Mouse (Mus musculus) liver, postnatal 0 days (tissue): Measurements from ENCODE around the gene Awat1. TPM values are rescaled to one million over a fixed set of nuclear protein-coding genes. Genes with fewer than 3 reads are reported as not detected.

Experiments used
- ATAC-seq: fragments of 200-750 bp; cut with Nextera tagmentation; 2 replicates; pipeline ENCODE4 v1.8.0; 2017; ENCODE audit warnings: mild to moderate bottlenecking, moderate library complexity
- DNase-seq: peaks from one replicate; pipeline ENCODE4 v3.0.0-alpha.2; 2016
- H3K27ac ChIP-seq: fragments of 300-500 bp; sonication (generic); 2 replicates; pipeline ENCODE4 v1.5.1; 2014; ENCODE audit warnings: antibody characterized with exemption, moderate library complexity, mild to moderate bottlenecking, low read depth
- H3K27me3 ChIP-seq: fragments of 300-500 bp; sonication (generic); 2 replicates; pipeline ENCODE4 v1.6.1; 2014; ENCODE audit warnings: low read length, control low read depth, mixed read lengths; ENCODE audit not compliant: insufficient read depth
- H3K36me3 ChIP-seq: fragments of 300-500 bp; sonication (generic); replicated peaks from 2 replicates; pipeline ENCODE4 v1.6.1; 2014; ENCODE audit warnings: mild to moderate bottlenecking, control low read depth, low read length, moderate library complexity, mixed read lengths; ENCODE audit not compliant: insufficient read depth
- H3K4me1 ChIP-seq: fragments of 300-500 bp; sonication (generic); 2 replicates; pipeline ENCODE4 v1.6.1; 2014; ENCODE audit warnings: antibody characterized with exemption, mild to moderate bottlenecking, control low read depth; ENCODE audit not compliant: insufficient read depth
- H3K4me2 ChIP-seq: fragments of 300-500 bp; sonication (generic); 2 replicates; pipeline ENCODE4 v1.6.1; 2014; ENCODE audit warnings: low read depth, mild to moderate bottlenecking, low read length, moderate library complexity, mixed read lengths
- H3K4me3 ChIP-seq: fragments of 300-500 bp; sonication (generic); 2 replicates; pipeline ENCODE4 v1.5.1; 2014; ENCODE audit warnings: low read depth, low read length
- H3K9ac ChIP-seq: fragments of 300-500 bp; sonication (generic); replicated peaks from 2 replicates; pipeline ENCODE4 v1.6.1; 2014; ENCODE audit warnings: mild to moderate bottlenecking, moderate library complexity
- H3K9me3 ChIP-seq: fragments of 300-500 bp; sonication (generic); 2 replicates; pipeline ENCODE4 v1.6.1; 2016; ENCODE audit warnings: mild to moderate bottlenecking, control low read depth, low read length, mixed read lengths
- CTCF ChIP-seq: sonication (generic); IDR thresholded peaks from 2 replicates; pipeline ENCODE4 v1.5.1; 2016; ENCODE audit warnings: antibody characterized with exemption, low read depth
- EP300 ChIP-seq: IDR thresholded peaks from 2 replicates; pipeline ENCODE4 v1.6.1; 2016; ENCODE audit warnings: antibody characterized with exemption, low read depth, mild to moderate bottlenecking
- WGBS: fragments of 180-500 bp; shearing (Covaris S2); extraction: QIAGEN DNeasy Blood & Tissue Kit; methylation state at CpG from one replicate; pipeline ENCODE4 v1.1.7; 2014; ENCODE audit not compliant: insufficient replicate concordance; 5-methylcytosine and 5-hydroxymethylcytosine counted together
- polyA plus RNA-seq: library from polyadenylated mRNA; unstranded; fragments of >200 nt; fragmentation: Nextera tagmentation; extraction: Ambion mirVana; gene quantifications from 2 replicates; pipeline ENCODE4 v1.2.1, GENCODE M21; 2015

Gene Awat1
- not detected in 2 replicates for polyA plus RNA-seq

GRCm38 (mm10) chrX:100571951-100572350 is at the start of gene Awat1:
Gene Awat1, plus strand, starts transcription at chrX:100572251.
- no peaks in the 10 kb centered on the region for H3K9me3 ChIP-seq
- WGBS, result 75% methylated on average over 1 of the region's 1 CpGs
- H3K4me2 ChIP-seq, result no peak within 1 kb of the TSS
- DNase-seq, result no peak
- no peaks in the 10 kb centered on the region for H3K4me1 ChIP-seq
- ATAC-seq, result no peak
- TF ChIP-seq EP300 (no peak), CTCF (no peak)
- peaks cover 4% of the 10 kb centered on the region; the same call in 1 of the 2 replicates for H3K27me3 ChIP-seq
- no peak within 1 kb of the TSS for H3K4me3 ChIP-seq
- no peak within 1 kb of the TSS for H3K27ac ChIP-seq
- no peak within 1 kb of the TSS for H3K9ac ChIP-seq
- H3K36me3 ChIP-seq, result no peaks in the 10 kb centered on the region

- no peak for DNase-seq
- H3K9ac ChIP-seq, result no peak within 1 kb of the TSS
- 61% methylated on average over 4 of the region's 4 CpGs for WGBS
- no peak within 1 kb of the TSS for H3K4me2 ChIP-seq
- H3K9me3 ChIP-seq, result no peaks in the 10 kb centered on the region
- H3K27me3 ChIP-seq, result peaks cover 3% of the 10 kb centered on the region; the same call in 1 of the 2 replicates
- ATAC-seq, result no peak
- no peaks in the 10 kb centered on the region for H3K4me1 ChIP-seq
- no peaks in the 10 kb centered on the region for H3K36me3 ChIP-seq
- H3K4me3 ChIP-seq, result no peak within 1 kb of the TSS
- H3K27ac ChIP-seq, result no peak within 1 kb of the TSS
- TF ChIP-seq EP300, result no peak
- TF ChIP-seq CTCF, result no peak
Observed at GRCm38 (mm10) chrX:100524471-100524870, 47.6 kb upstream of the Awat1 start, which contains the start of gene Dgat2l6. Gene Dgat2l6, plus strand, starts transcription at chrX:100524838.

GRCm38 (mm10) chrX:100556026-100556425 is 16.0 kb upstream of the Awat1 start:
- no peak for ATAC-seq
- 69% methylated on average over 3 of the region's 3 CpGs for WGBS

GRCm38 (mm10) chrX:100565696-100566095 is 6.4 kb upstream of the Awat1 start:
- 84% methylated on average over 3 of the region's 3 CpGs for WGBS
- no peak overlapping the region for H3K27ac ChIP-seq

More at GRCm38 (mm10) chrX:100556026-100556425, 16.0 kb upstream of the Awat1 start:
- no peak overlapping the region for H3K27ac ChIP-seq
- TF ChIP-seq EP300 (no peak), CTCF (no peak)
- DNase-seq, result no peak
- H3K4me2 ChIP-seq, result no peak overlapping the region
- peaks cover 2% of the 10 kb centered on the region; the same call in 1 of the 2 replicates for H3K27me3 ChIP-seq
- H3K36me3 ChIP-seq, result no peaks in the 10 kb centered on the region
- H3K4me1 ChIP-seq, result no peaks in the 10 kb centered on the region
- H3K9ac ChIP-seq, result no peak overlapping the region
- no peak overlapping the region for H3K4me3 ChIP-seq
- H3K9me3 ChIP-seq, result no peaks in the 10 kb centered on the region

GRCm38 (mm10) chrX:100594791-100595190 is 22.7 kb downstream of the Awat1 start, which contains the start of gene P2ry4:
Gene P2ry4, minus strand, starts transcription at chrX:100594869.
- 40% methylated on average over 4 of the region's 4 CpGs for WGBS
- no peaks in the 10 kb centered on the region for H3K4me1 ChIP-seq
- TF ChIP-seq CTCF (no peak), EP300 (no peak)
- no peaks in the 10 kb centered on the region for H3K27me3 ChIP-seq
- ATAC-seq, result peak; percentile 85
- H3K4me2 ChIP-seq, result 0 out of 2 replicates have a peak within 1 kb of the TSS, but pooled peaks have one; percentile 6
- H3K36me3 ChIP-seq, result no peaks in the 10 kb centered on the region
- peak within 1 kb of the TSS; percentile 34; the same call in 1 of the 2 replicates for H3K27ac ChIP-seq
- DNase-seq, result peak; percentile 38
- no peak within 1 kb of the TSS for H3K9ac ChIP-seq
- no peak within 1 kb of the TSS for H3K4me3 ChIP-seq
- H3K9me3 ChIP-seq, result no peaks in the 10 kb centered on the region

More at GRCm38 (mm10) chrX:100565696-100566095, 6.4 kb upstream of the Awat1 start:
- Histone ChIP-seq H3K9me3 (no peaks in the 10 kb centered on the region), H3K4me2 (no peak overlapping the region), H3K9ac (no peak overlapping the region), H3K27me3 (no peaks in the 10 kb centered on the region), H3K4me3 (no peak overlapping the region), H3K4me1 (no peaks in the 10 kb centered on the region), H3K36me3 (no peaks in the 10 kb centered on the region)
- TF ChIP-seq EP300 (no peak), CTCF (no peak)
- no peak for DNase-seq
- no peak for ATAC-seq

- peak; percentile 31 for DNase-seq
Observed at GRCm38 (mm10) chrX:100597439-100597838, 25.4 kb downstream of the Awat1 start.

More at GRCm38 (mm10) chrX:100597439-100597838, 25.4 kb downstream of the Awat1 start:
- no peak for TF ChIP-seq EP300
- peak; percentile 62 for TF ChIP-seq CTCF
- Histone ChIP-seq H3K27me3 (0 out of 2 replicates have a peak, but pooled peaks cover 3% of the 10 kb centered on the region), H3K4me1 (no peaks in the 10 kb centered on the region), H3K4me3 (no peak overlapping the region), H3K4me2 (no peak overlapping the region), H3K9me3 (no peaks in the 10 kb centered on the region), H3K9ac (no peak overlapping the region), H3K36me3 (no peaks in the 10 kb centered on the region), H3K27ac (no peak overlapping the region)
- 30% methylated on average over 5 of the region's 5 CpGs for WGBS
- ATAC-seq, result no peak
